Mouse (Mus musculus) cerebellum, postnatal 4 days (tissue): ENCODE results near the gene Rps9.

ENCODE experiments used
- DNase-seq, 2 experiments: peaks; one replicate each; pipeline ENCODE4 v3.0.0; 2022; ENCODE audit warnings: low spot score in 2 of 2, mixed read lengths in 1 of 2

Gene Rps9

DNA sequence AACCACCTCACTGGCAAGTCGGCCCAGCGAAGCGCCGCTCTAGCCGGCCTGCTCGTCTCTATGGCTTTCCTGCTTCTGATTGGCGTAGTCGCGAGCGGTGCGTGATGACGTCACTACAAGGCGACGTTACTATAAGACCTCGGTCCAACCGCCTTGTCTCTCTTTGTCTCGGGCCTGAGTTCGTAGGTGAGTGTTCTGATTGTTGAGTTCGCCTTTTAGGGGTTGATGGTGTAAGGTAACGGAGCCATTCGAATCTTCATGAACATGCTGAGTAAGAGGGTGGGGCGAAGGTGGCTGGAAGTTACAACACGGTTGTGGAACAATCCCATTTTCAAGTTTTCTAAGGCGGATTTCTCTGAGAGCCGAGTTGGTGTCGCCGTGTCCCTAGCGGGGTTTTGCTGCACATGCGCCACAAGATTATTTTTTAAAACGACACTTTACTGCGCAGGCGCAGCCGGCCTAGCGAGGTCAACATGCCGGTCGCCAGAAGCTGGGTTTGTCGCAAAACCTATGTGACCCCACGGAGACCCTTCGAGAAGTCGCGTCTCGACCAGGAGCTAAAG, at the start of gene Rps9:
Gene Rps9 (plus strand): TSS at position 115 of the 563 bp plus-strand sequence.
- DNase-seq = peak; percentile 90 to 96

DNA sequence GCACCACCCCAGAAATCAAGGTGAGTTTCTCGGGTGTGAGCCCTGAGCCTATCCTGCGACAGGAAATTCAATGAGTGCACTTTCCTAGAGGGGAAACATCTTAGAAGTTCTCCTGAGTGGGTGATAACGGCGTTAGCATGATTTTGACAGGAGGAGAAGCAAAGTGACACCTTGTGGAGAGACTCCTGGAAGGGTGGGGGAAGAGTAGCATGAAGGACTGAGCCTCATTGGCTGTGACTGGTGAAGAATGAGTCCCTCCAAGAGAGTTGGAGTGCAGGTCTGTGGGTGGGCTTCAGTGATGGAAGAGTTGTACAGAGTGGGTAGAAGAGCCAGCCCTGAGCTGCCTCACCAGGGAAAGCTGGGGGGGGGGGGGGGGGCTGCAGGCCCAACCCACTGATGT, 46.8 kb upstream of the Rps9 start:
- DNase-seq = no peak

- DNase-seq = no peak
Observed at GRCm38 (mm10) chr7:3658578-3658977, 45.2 kb upstream of the Rps9 start.

GRCm38 (mm10) chr7:3664524-3665214, 39.1 kb upstream of the Rps9 start:
- no peak for DNase-seq

GRCm38 (mm10) chr7:3665215-3666114, 38.3 kb upstream of the Rps9 start, which contains the start of gene Leng1:
TSS of gene Leng1 (minus strand) at chr7:3665840.
- peak; percentile 81 to 91 for DNase-seq

DNA sequence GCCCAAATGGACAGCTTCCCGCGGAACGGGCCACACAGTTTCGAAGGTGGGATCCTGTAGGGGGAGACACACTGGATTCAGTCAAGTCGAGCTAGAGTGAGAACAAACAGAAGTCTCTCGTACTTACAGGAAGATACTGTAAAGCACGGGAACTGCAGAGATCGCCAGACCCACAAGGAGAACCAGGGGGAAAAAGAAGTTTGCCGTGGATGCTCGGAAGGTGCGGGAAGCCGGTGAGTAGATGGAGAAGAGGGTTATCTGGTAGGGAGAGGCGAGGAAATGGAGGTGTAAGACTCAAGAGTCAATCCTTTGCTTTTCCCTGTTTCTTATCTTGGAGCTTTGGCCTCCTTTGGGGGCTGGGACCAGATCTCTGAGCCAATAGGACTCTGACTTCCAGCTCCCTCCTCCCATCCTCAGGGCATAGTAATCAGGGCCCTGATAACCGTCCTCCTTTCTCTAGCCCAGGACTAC, 36.8 kb upstream of the Rps9 start:
- DNase-seq = no peak

DNA sequence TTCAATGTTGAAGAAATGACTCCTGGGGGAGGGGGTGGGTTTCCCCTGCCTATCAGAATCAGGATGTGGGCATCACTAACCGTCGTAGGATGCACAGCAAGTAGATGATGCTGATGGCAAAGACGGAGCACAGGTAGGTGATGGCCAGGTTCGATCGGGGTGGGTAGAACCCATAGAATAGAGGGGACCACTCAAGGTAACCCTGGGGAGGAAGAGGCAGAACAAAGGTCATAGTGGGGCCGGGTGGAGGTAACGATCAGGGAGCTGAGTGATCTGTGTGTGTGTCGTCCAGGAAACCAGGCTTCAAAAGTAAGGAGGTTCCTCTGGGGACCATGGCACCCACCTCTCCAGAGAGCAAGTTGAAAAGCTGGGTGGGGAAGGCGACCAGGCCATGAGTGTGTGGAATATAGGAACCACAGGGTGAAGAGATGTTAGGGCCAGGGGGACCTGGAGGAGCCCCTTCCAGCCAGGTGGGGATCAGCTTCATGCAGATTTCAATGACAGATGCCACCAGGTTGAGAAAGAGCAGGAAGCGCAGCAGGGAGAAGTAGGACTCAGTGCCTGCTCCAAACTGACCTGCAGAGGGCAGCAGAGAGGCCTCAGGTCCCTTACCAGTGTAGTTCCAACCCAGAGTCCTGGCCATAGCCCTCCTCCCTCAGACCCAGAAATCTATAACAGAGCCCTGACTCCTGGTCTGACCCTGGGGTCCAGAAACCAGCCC, 29.1 kb upstream of the Rps9 start:
- DNase-seq = peak; percentile 76 to 86

DNA sequence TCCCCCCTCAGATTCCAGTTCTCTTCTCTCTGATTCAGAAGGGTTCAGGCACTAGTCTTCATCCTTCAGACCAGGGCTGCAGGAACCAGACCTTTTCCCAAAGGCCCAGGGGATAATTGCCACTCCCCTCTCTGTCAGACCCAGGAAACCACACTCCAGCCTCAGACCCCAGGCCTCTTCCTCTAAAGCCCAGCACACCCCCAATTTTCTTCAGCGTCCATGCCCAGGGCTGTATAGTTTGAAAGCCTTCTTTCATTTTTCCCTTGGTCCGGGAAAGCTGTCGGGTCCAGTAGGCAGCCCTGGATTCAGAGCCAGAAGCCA, 28.6 kb upstream of the Rps9 start:
- DNase-seq = no peak

- no peak for DNase-seq
Observed at GRCm38 (mm10) chr7:3676371-3676770, 27.4 kb upstream of the Rps9 start.

DNA sequence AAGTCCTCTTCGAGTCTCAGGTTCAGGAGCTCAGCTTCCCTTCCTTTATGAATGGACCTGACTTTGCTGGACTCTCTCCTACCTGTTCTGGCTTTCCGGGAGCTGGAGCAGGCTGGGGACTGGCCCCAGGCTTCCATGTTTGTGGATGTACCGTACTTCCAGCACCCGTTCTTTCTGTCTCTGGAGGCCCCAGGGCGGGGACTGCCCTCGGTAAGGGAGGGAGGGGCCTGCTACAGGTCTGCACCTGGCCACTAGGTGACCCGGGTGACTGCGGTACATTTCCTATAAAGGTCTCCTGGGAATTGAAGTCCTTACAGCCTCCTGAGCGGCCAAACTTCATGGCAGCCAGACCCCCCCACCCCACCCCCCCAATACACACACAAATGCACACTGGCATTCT, 26.5 kb upstream of the Rps9 start, which contains the start of gene Tmc4:
Gene Tmc4 (minus strand): TSS at position 212 of the 400 bp plus-strand sequence.
- DNase-seq = no peak

DNA sequence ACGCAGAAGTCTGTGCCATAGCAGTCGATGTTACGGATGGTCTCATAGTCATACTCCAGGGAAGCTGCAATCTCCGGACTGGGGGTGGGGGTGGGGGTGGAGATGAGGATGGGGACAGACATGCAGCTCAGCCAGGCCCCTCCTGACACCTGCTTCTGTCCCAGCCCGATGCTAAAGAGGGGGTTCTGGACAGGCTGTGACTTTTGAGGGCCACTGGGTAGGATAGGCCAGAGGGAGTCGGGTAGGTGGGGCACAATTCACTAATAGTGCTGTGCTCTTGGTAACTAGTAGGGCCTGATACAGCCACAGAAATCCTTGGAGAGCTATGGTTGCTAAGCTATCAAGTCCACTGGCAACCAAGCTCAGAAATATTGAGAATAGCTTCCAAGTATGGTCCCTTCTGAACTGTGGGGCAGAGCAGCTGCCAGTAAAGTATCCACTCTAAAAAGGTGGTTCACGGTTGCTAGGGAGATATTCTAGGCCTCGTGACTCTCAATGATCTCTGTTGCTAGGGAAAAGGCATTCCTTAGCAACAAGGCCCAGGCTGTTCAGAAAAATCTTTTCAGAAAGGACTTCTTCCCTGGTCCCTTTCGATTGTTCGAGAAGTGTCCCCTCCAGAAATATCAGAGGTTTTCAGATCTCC, 19.8 kb upstream of the Rps9 start:
- no peak for DNase-seq

DNA sequence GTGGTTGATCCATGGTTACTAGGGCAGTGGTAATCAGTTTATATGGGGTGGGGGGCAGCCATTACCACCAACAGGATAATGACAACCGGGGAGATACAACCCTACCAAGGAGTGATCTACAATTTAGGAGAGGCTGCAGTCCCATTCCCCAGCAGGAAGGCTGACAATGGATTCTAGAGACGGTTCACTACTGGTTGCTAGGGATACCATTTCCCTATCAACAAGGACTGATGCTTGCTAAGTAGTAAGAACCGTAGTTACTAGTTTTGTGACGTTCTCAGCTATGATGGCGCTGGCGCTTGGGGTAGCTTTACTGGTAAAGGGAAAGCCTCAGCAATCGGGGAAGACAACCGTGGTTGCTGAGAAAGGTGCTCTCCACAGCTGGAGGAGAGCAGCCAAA, 19.1 kb upstream of the Rps9 start:
- no peak for DNase-seq

DNA sequence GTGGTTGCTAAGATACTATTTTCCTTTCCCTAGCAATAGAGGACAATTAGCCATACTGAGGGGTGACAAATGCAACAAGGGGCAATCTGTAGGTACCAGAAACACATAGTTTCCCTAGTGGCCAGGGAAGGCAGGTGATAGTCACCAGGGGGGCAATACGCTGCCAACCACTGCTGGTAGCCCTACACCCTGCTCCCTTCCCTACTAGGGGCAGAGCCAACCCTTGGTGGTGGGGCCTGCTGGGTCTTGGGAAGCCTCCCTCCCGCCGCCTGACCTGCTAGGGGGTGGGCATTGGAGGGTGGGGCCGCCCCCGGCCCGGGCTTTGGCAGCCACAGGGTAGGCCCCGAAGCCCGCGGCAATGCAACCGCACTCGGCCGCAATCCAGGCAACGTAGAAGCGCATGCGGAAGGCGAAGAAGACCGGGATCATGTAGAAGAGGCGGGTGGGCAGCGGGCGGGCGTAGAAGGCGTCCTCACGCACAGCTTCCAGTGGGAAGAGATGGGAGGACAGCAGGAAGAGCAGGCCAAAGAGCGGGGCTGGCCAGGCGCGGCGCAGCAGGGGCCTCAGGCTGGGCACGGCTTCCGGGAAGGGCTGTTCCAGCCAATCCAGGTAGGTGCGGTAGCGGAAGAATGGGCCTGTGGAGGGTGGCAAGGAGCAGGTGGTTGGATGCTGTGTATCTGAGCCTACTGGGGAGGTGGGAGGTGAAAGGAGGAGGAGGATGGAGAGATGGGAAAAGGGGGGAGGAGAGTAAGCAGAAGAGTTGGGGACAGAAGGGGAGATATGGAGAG, 18.2 kb upstream of the Rps9 start:
- no peak for DNase-seq

GRCm38 (mm10) chr7:3691919-3692318, 11.9 kb upstream of the Rps9 start:
- DNase-seq = no peak

DNA sequence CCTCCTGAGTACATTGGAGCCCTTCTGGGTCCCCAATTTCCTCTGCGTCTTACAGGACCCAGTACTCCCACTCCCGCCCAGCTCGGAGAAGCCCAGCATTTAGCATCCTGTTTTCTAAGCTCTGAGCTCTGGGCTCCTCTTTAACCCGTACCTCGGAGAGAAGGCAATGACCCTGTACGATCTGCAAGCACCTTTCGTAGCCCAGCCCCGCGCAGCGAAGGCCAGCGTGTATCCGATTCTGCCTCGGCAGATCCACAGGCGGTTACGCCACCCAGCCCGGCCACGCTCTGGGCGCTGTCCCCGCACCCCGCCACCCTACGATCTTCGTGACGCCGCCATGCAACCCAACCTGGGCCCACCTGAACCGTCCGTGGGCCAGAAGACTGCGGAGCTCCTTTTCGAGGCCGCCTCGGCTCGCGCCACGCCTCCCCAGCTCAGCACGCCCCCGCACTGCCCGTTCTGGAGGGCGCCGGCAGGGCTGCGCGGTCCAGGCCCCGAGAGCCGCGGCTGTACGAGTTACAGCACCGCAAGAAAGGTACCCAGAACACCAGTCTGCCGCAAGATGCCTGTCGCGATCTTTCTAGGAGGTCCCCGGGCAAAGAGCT, 11.3 kb upstream of the Rps9 start, which contains the start of gene Tsen34:
Gene Tsen34 (plus strand): TSS at position 482 of the 605 bp plus-strand sequence.
- no peak for DNase-seq

DNA sequence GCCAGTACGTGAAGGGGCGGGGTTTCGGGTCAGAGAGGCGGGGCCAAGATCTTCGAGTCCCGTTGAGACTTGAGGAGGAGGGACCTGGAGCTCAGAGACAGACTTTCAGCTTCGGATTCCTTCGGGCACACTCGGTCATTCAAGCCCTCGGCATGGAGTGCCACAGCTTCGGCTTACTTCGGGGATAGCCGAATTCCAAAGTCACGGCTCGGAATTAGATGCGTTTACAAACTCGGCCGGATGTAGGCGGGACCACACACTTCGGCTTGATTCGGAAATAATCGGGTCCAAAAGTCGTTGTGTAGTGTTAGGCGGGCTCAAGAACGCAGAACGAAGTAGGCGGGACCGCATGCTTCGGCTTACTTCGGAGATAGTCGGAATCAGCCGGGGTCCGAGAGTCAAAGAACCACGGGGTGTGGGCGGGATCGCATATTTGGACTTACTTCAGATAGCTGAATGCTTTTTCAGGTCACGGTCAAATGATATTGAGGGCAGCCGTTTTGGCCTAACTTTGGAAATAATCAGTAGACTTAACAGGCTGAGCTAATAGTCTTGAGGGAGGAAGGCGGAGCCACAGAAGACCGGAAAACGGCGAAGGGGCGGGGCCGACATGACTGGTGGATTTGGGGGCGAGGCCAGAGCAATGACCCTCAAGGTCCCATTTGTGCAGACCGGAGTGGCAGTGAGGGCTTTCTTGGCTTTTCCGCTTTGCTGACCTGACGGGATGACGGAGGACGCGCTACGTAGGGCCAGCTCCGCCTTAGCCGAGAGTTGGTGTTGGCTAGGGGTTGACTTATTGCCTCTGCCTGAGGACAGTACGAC, 10.6 kb upstream of the Rps9 start, which contains the start of gene Mboat7:
Gene Mboat7 (minus strand): TSS at position 537 of the 822 bp plus-strand sequence.
- peak; percentile 85 to 95 for DNase-seq

GRCm38 (mm10) chr7:3693809-3694075, 10.1 kb upstream of the Rps9 start:
- no peak for DNase-seq

- DNase-seq = peak in 1 of 2 experiments; percentile 56
Observed at GRCm38 (mm10) chr7:3694076-3694948, 9.5 kb upstream of the Rps9 start.
